Mouse (Mus musculus): ENCODE data around the gene Cxadr. TPM values are rescaled to one million over a fixed set of nuclear protein-coding genes. Genes with fewer than 3 reads are reported as not detected.

Cxadr gene
- total RNA-seq, 1 experiment from 2014 or later = 0.32 TPM

Other genes with a start within 250 kb of the Cxadr start
- gene Btg3, start 75.7 kb downstream of the Cxadr start, total RNA-seq (2017) = 11.5 and 13.4 TPM in 2 replicates